Mouse (Mus musculus): ENCODE results near the gene Hells.

- no peak for TF ChIP-seq CTCF (conservative IDR thresholded peaks at IDR 0.05; ENCODE audit: low read length)
- TF ChIP-seq NANOG (IDR thresholded peaks at IDR 0.05; ENCODE audit: borderline replicate concordance, low read length) = no peak
Observed at GRCm38 (mm10) chr19:38972581-38972980, 41.9 kb downstream of the Hells start.
